Mouse (Mus musculus) CH12.LX (cell line): ENCODE data around the gene Dhrs1.

Experiments
- CTCF ChIP-seq, 2 experiments: IDR thresholded peaks in 1 of 2; conservative IDR thresholded peaks in 1 of 2; 2 replicates each; pipeline ENCODE4 v1.5.1; 2011 to 2012; ENCODE audit warnings: low read depth in 2 of 2, low read length in 2 of 2, improper control_type of control experiment in 1 of 2, inconsistent platforms in 1 of 2, mild to moderate bottlenecking in 1 of 2, moderate library complexity in 1 of 2
- HCFC1 ChIP-seq: IDR thresholded peaks from 2 replicates; pipeline ENCODE4 v1.6.1; 2012; ENCODE audit warnings: low read depth, mild to moderate bottlenecking, inconsistent platforms, low read length, improper control_type of control experiment
- JUN ChIP-seq: IDR thresholded peaks from 2 replicates; pipeline ENCODE4 v1.6.1; 2011; ENCODE audit warnings: low read depth, mild to moderate bottlenecking, low read length, improper control_type of control experiment, moderate library complexity; ENCODE audit not compliant: insufficient read depth
- ZKSCAN1 ChIP-seq: IDR thresholded peaks from 2 replicates; pipeline ENCODE4 v1.6.1; 2012; ENCODE audit warnings: low read depth, inconsistent platforms, low read length, improper control_type of control experiment, borderline replicate concordance

DNA sequence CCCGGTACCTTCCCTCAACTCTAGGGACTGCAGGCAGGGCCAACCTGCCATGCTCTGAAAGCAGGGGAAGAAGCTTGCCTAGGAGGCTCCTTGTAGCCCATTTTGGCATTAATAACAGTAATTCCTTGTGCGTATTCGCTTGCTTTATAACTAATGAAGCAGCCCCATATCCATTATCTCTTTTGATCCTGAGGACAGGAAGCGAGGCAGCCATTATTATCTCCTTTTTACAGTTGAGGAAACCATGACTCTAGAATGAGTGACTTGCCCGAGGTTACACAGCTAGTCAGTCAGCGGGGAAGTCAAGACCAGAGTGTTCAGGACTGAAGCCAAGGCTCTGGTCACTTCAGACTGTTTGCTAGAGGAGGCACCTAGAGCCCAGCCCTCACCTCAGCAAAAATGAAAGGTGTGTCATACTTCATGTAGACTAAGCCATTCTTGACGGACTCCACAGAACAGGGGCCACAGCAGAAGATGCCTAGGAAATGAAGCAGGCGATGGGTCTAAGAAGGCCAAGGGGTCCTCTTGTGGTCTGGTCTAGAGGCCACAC is 39.4 kb downstream of the Dhrs1 start:
- no peak for TF ChIP-seq CTCF (conservative IDR thresholded peaks at IDR 0.05 in 1 of 2, IDR thresholded peaks at IDR 0.05 in 1 of 2; ENCODE audit: low read depth in 2 of 2, low read length in 2 of 2)
- TF ChIP-seq ZKSCAN1 = no peak
- TF ChIP-seq JUN = no peak
- no peak for TF ChIP-seq HCFC1
